Mouse (Mus musculus) heart, embryonic 14.5 days (tissue): ENCODE data around the gene Map4k4. TPM values are rescaled to one million over a fixed set of nuclear protein-coding genes. Genes with fewer than 3 reads are reported as not detected.

Source experiments
- ATAC-seq: fragments of 200-750 bp; cut with Nextera tagmentation; 2 replicates; pipeline ENCODE4 v1.8.0; 2017; ENCODE audit warnings: low read depth, moderate TSS enrichment; ENCODE audit not compliant: insufficient number of reproducible peaks, insufficient read depth, low FRiP score
- H3K27ac ChIP-seq, 2 experiments: fragments of 200-500 bp in 1 of 2; fragments of 300-500 bp in 1 of 2; sonication (generic) in 1 of 2; replicated peaks in 1 of 2; 2 replicates each; pipeline ENCODE4 v1.5.1; 2012 to 2014; ENCODE audit warnings: low read depth in 2 of 2, low read length in 2 of 2, control low read depth in 1 of 2, mild to moderate bottlenecking in 1 of 2, mixed read lengths in 1 of 2; ENCODE audit not compliant: control insufficient read depth in 1 of 2, insufficient read depth in 1 of 2
- H3K27me3 ChIP-seq: fragments of 300-500 bp; sonication (generic); 2 replicates; pipeline ENCODE4 v1.6.1; 2014; ENCODE audit warnings: mild to moderate bottlenecking, low read length, control low read depth; ENCODE audit not compliant: control insufficient read depth, insufficient read depth
- H3K36me3 ChIP-seq: fragments of 300-500 bp; sonication (generic); 2 replicates; pipeline ENCODE4 v1.6.1; 2014; ENCODE audit warnings: mild to moderate bottlenecking, control low read depth, low read length, mixed read lengths; ENCODE audit not compliant: control insufficient read depth, insufficient read depth
- H3K4me1 ChIP-seq, 2 experiments: fragments of 200-500 bp in 1 of 2; fragments of 300-500 bp in 1 of 2; sonication (generic) in 1 of 2; 2 replicates each; pipeline ENCODE4 v1.6.1; 2012 to 2014; ENCODE audit warnings: low read length in 2 of 2, control low read depth in 1 of 2, mixed read lengths in 1 of 2; ENCODE audit not compliant: control insufficient read depth in 2 of 2, insufficient read depth in 2 of 2
- H3K4me2 ChIP-seq: fragments of 300-500 bp; sonication (generic); 2 replicates; pipeline ENCODE4 v1.6.1; 2014; ENCODE audit warnings: mild to moderate bottlenecking, low read length
- H3K4me3 ChIP-seq, 2 experiments: fragments of 200-500 bp in 1 of 2; fragments of 300-500 bp in 1 of 2; sonication (generic) in 1 of 2; 2 replicates each; pipeline ENCODE4 v1.5.1; 2012 to 2014; ENCODE audit warnings: low read length in 2 of 2, mild to moderate bottlenecking in 2 of 2, control low read depth in 1 of 2, low read depth in 1 of 2, moderate library complexity in 1 of 2; ENCODE audit not compliant: control insufficient read depth in 1 of 2, insufficient read depth in 1 of 2
- H3K9ac ChIP-seq: fragments of 300-500 bp; sonication (generic); 2 replicates; pipeline ENCODE4 v1.6.1; 2014; ENCODE audit warnings: mild to moderate bottlenecking, low read length
- H3K9me3 ChIP-seq: fragments of 300-500 bp; sonication (generic); 2 replicates; pipeline ENCODE4 v1.6.1; 2016; ENCODE audit warnings: low read length, control low read depth; ENCODE audit not compliant: control insufficient read depth
- WGBS: fragments of 180-500 bp; shearing (Covaris S2); extraction: QIAGEN DNeasy Blood & Tissue Kit; methylation state at CpG from one replicate; pipeline ENCODE4 v1.1.7; 2014; 5-methylcytosine and 5-hydroxymethylcytosine counted together
- polyA plus RNA-seq: library from polyadenylated mRNA; unstranded; fragments of >200 nt; fragmentation: Nextera tagmentation; extraction: Ambion mirVana; gene quantifications from 2 replicates; pipeline ENCODE4 v1.2.1, GENCODE M21; 2014

Map4k4 gene
- polyA plus RNA-seq, 1 experiment from 2014 or later: 34.5 TPM

DNA sequence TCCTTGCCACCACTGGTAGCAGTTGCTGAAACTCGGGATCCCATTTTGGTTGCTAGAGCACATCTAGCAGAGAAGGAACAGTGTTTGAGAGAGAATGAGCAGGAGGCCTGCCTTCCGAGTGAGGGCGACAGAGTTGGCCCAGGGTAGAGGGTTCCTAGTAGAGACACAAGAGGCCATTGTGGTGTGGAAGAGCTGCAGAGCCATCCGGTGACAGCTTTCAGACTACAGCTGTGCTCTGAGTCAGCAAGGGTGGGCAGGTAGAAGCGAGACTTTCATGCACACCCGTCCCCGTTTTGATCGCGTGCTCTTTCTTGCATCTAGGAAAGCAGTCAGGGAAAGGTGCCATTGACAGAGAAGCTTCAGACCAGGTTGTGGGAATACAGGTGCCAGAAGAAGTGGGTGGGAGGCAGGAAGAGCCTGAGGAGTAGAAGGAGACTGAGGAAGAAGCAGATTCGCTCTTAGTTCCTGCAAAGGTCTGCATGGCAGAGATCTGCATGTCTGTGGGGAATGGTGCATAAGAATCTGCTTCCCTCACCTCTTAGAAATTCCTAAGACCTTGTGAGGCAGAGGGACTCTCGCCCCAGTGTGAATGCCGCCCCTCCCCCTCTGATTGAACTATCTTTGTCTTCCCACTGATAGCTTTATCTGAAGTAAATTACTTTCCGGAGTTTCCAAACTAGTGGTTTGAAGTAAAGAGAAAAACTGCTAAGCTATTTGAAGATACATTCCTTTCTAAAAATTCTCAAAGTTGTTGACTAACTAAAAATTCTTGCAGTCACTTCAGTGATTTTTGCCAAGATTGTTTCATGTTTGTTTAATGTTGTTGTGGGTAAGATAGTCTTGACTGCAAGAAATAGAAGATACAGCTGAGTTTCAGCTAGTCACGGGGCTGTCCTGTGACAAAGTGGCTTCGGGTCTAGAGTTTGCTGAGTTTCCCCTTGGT is 23.0 kb downstream of the Map4k4 start:
- H3K4me2 ChIP-seq: peak overlapping the region; percentile 54
- ATAC-seq: no peak
- H3K9ac ChIP-seq: peak overlapping the region; percentile 51; the same call in 1 of the 2 replicates
- H3K4me1 ChIP-seq: peaks cover 31 to 72% of the 10 kb centered on the region in 2 experiments
- peaks cover 13% of the 10 kb centered on the region; the same call in 1 of the 2 replicates for H3K36me3 ChIP-seq
- H3K4me3 ChIP-seq: 0 out of 4 replicates have a peak overlapping the region, but pooled peaks of 1 of the 2 experiments have one; percentile 5
- no peaks in the 10 kb centered on the region for H3K9me3 ChIP-seq
- 9% methylated on average over 15 of the region's 15 CpGs for WGBS
- H3K27me3 ChIP-seq: no peaks in the 10 kb centered on the region
- peak overlapping the region; percentile 24 to 62; a peak in 3 of 4 replicates for H3K27ac ChIP-seq

DNA sequence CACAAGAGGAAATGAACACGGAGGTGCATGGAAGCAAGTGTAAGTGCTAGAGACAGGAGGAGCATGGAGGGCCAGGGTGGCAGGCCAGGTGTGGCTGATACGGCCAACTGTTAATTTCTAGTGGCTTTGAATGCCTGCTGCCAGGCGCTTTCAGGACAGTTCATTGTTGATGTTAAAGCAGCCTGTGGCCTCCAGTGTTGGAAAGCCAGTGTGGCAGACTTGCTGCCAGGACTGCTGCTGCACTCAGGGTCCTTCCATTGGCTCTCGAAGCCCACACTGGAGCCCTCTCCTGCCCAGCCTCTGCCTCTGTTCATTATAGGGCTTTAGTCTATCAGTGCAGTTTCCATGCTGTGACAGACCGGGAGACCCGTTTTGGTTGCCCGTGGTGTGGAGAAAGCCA is 30.3 kb downstream of the Map4k4 start:
- Histone ChIP-seq H3K27ac (no peak overlapping the region), H3K27me3 (no peaks in the 10 kb centered on the region), H3K9ac (no peak overlapping the region), H3K36me3 (peaks cover 6% of the 10 kb centered on the region), H3K4me1 (peaks cover 38 to 74% of the 10 kb centered on the region in 2 experiments), H3K4me2 (no peak overlapping the region), H3K9me3 (no peaks in the 10 kb centered on the region), H3K4me3 (no peak overlapping the region)
- no peak for ATAC-seq
- WGBS: 40% methylated on average over 7 of the region's 7 CpGs

DNA sequence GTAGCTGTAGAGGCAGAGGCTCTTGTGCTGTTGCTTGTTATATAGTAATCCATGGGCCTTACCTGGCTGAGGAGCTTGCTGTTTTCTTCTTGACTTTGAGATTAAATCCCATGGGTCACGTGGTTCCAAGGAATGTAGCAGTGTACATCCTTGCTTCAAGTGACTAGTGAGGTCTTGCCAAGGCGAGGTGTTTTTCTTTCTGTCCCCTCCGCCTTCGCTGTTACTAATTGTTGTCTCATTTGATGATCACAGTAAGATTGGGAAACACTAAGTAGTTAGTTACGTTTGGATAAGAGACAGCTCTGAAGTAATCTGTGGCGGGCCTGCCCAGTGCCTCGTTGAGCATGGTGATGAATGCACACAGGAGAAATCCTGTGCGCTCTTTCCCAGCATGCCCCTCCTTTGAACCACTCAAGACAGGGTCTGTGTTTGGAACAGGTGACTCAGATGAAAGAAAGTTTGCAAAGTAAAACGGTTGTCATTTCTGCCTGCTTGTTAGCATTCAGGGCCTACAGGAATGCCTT is 31.6 kb downstream of the Map4k4 start:
- 49% methylated on average over 9 of the region's 9 CpGs for WGBS
- H3K9me3 ChIP-seq: no peaks in the 10 kb centered on the region
- no peaks in the 10 kb centered on the region for H3K27me3 ChIP-seq
- H3K4me2 ChIP-seq: no peak overlapping the region
- H3K4me1 ChIP-seq: peaks cover 40 to 81% of the 10 kb centered on the region in 2 experiments
- no peak overlapping the region for H3K4me3 ChIP-seq
- peak overlapping the region; percentile 6; the same call in 1 of the 2 replicates for H3K9ac ChIP-seq
- peak overlapping the region; percentile 30 to 35 for H3K27ac ChIP-seq
- ATAC-seq: no peak
- peaks cover 5% of the 10 kb centered on the region; the same call in 1 of the 2 replicates for H3K36me3 ChIP-seq

DNA sequence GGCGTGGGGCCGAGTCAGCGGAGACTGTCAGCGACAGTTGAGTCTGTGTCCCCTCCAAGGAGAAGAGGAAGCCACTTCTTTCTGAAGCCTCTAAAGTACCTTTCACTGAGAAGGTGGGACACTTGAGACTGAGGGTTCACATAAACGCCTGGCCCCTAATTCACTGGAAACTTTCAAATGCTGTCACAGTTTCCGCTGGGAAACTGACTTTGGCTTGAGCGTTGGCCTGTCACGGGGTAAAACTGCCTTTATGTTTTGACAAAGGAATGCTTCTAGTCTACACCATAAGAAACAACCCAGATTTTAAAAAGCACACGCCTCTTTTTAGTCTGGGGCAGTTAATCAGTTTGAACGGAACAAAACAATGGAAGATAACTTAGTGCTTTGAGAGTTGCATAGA is 32.2 kb downstream of the Map4k4 start:
- ATAC-seq: no peak
- peaks cover 40 to 83% of the 10 kb centered on the region in 2 experiments for H3K4me1 ChIP-seq
- WGBS: 48% methylated on average over 10 of the region's 10 CpGs

DNA sequence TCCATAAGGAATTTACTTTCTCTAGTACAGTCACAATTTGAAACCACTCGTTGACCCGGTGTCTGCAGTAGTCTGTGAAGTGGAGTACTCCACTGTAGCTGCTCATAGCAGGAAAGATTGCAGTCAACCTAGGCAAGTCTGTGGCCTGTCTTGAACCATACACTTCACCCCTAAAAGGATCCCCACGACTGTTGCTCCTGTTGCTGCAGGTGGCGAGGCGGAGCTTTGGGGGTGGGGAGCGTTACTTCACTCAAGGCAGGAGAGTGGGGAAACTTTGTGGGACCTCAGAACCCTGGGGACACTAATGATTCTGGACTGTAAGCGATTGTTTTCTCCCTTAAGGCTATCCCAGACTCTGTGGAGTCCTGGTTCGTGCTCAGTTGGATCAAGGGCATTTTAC is 34.2 kb downstream of the Map4k4 start:
- peaks cover 5% of the 10 kb centered on the region; the same call in 1 of the 2 replicates for H3K36me3 ChIP-seq
- H3K4me2 ChIP-seq: no peak overlapping the region
- no peak overlapping the region for H3K4me3 ChIP-seq
- no peak for ATAC-seq
- H3K4me1 ChIP-seq: peaks cover 43 to 83% of the 10 kb centered on the region in 2 experiments
- WGBS: 48% methylated on average over 8 of the region's 8 CpGs
- H3K27me3 ChIP-seq: no peaks in the 10 kb centered on the region
- no peaks in the 10 kb centered on the region for H3K9me3 ChIP-seq
- H3K27ac ChIP-seq: no peak overlapping the region
- no peak overlapping the region for H3K9ac ChIP-seq

More for the DNA sequence above, 32.2 kb downstream of the Map4k4 start:
- H3K36me3 ChIP-seq: peaks cover 5% of the 10 kb centered on the region; the same call in 1 of the 2 replicates
- no peak overlapping the region for H3K4me2 ChIP-seq
- no peaks in the 10 kb centered on the region for H3K27me3 ChIP-seq
- no peak overlapping the region for H3K4me3 ChIP-seq
- H3K9me3 ChIP-seq: no peaks in the 10 kb centered on the region
- peak overlapping the region; percentile 6; the same call in 1 of the 2 replicates for H3K9ac ChIP-seq
- H3K27ac ChIP-seq: peak overlapping the region in 1 of 2 experiments; percentile 35; a peak in 1 of 4 replicates

DNA sequence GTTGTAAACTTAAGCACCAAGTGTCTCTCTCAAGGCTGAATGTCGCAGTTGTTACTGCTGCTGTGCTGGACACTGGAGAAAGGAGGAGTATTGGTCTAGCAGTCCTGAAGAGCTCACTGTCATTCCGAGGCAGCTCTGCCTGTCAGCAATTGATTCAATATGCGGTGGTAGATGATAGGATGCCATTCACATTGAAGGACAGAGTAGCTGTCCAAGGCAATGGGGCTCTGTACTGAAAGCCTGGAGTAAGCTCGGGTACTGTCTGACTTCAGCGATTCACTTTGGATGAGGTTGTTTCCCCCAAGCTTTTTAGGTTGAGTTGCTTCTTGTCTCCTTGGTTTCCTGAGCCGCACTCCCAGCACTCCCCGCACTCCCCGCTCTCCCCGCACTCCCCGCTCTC is 34.9 kb downstream of the Map4k4 start:
- Histone ChIP-seq H3K9me3 (no peaks in the 10 kb centered on the region), H3K27ac (no peak overlapping the region), H3K4me3 (peak overlapping the region in 1 of 2 experiments; percentile 45; a peak in 3 of 4 replicates), H3K9ac (peak overlapping the region; percentile 50), H3K4me1 (peaks cover 39 to 82% of the 10 kb centered on the region in 2 experiments), H3K36me3 (peaks cover 5% of the 10 kb centered on the region; the same call in 1 of the 2 replicates), H3K27me3 (no peaks in the 10 kb centered on the region), H3K4me2 (peak overlapping the region; percentile 64)
- WGBS: 2% methylated on average over 6 of the region's 10 CpGs
- no peak for ATAC-seq

DNA sequence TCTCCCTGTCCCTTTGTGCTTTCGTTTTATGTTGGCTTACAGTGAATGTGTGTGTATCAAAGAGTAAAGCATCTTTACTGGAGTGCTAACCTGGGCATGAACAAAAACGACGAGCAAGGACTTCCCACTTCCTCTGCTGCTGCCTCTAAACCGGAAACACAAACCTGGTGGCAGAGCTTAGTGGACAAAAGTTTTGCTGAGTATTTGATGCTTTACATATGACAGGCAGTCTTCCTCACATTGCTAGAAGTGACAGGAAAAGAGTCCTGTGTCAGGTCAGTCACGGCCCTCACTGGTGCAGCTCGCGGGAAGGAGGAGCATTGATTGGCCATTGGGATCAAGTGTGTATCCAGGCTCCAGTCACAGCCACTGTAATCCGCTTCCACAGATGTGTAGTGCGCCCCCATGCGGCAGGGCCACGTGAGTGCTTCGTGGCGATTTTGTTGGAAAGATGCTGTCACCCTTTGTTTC is 35.7 kb downstream of the Map4k4 start:
- ATAC-seq: peak; percentile 61; the same call in 1 of the 2 replicates
- Histone ChIP-seq H3K4me3 (peak overlapping the region; percentile 44 to 45), H3K36me3 (peaks cover 5% of the 10 kb centered on the region; the same call in 1 of the 2 replicates), H3K9me3 (no peaks in the 10 kb centered on the region), H3K27me3 (no peaks in the 10 kb centered on the region), H3K27ac (no peak overlapping the region), H3K4me1 (peaks cover 38 to 82% of the 10 kb centered on the region in 2 experiments), H3K9ac (peak overlapping the region; percentile 56), H3K4me2 (peak overlapping the region; percentile 64)
- 1% methylated on average over 13 of the region's 13 CpGs for WGBS
